Mouse (Mus musculus): ENCODE measurements around the gene Taz. TPM values are rescaled to one million over a fixed set of nuclear protein-coding genes. Genes with fewer than 3 reads are reported as not detected.

The Taz gene
- polyA plus RNA-seq, 1 experiment from 2014 or later = 90.3 TPM

DNA sequence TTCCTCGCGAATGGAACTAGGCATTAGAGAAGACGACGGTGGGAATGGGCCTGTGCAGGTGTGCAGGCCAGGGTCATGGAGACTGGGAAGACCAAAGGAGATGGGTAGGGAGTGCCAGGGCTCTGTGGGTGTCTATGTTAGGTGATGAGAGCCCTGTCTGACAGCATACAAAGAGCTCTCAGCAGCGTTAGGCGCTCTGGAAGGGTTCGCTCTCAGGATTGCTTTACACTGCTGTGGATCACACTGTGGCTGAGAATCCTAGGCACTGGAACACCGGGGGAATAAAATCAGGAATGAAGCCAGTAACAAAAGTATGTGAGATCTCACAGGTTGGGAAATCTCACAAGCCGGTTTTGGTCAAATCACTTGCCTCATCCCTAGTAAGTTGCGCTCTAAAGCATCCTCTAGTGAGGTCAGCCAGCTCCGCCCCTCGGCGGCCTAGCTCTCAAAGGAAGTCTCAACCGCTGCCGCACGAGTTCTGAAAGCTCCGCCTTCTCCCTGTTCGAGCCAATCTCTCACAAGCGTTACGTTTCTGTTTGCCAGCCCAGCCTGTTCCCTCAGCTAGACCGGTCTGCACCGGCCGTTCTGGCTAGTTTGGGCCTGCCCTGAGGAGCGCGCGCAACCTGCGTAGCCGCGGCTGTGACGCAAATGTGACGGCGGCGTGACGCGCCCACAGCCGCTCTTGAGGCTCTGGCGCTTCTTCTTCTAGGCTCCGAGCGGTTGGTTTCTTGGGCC is 27.4 kb upstream of the Taz start, which contains the start of gene Emd:
Gene Emd, plus strand, starts transcription at position 535 of the 735 bp plus-strand sequence.
- 21% methylated on average over 39 of the region's 39 CpGs for WGBS
- peak within 1 kb of the TSS; percentile 90 for H3K27ac ChIP-seq
- H3K9me3 ChIP-seq = no peaks in the 10 kb centered on the region
- H3K27me3 ChIP-seq (replicated peaks) = no peaks in the 10 kb centered on the region
- H3K4me3 ChIP-seq = peak within 1 kb of the TSS; percentile 61
- peaks cover 7% of the 10 kb centered on the region for H3K4me1 ChIP-seq
- ATAC-seq (replicated peaks) = peak; percentile 97
- H3K9ac ChIP-seq = peak within 1 kb of the TSS; percentile 67
- H3K36me3 ChIP-seq (replicated peaks) = no peaks in the 10 kb centered on the region; the same call in 1 of the 2 replicates
- peak within 1 kb of the TSS; percentile 64 for H3K4me2 ChIP-seq

DNA sequence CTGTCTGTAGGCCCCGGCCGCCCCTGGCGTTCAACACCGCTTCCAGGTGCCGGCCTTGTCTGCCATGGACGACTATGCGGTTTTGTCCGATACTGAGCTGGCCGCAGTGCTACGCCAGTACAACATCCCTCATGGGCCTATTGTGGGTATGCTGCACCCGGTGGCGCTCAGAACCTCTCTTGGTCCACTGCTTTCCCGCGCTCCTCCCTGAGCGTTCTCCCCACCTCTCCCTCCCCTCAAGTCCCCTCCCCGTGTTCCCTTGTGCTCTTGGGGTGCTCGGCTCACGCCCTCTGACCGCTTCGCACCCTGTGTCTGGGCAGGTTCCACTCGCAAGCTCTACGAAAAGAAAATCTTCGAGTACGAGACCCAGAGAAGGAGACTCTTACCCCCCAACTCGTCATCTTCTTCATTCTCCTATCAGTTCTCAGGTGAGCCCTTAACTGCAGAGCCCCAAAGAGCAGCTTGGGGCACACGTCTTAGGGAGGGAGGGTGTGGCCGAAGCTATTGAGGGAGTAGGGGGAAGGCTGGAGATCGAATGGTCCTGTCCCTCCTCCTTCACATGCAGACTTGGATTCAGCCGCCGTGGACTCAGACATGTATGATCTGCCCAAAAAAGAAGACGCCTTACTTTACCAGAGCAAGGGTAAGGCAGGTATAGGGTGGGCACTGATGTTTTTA is 26.7 kb upstream of the Taz start:
- peaks cover 7% of the 10 kb centered on the region for H3K4me1 ChIP-seq
- peak; percentile 34 for ATAC-seq (replicated peaks)
- H3K4me3 ChIP-seq = peak overlapping the region; percentile 61
- H3K4me2 ChIP-seq = peak overlapping the region; percentile 64
- H3K9ac ChIP-seq = peak overlapping the region; percentile 67
- peak overlapping the region; percentile 90 for H3K27ac ChIP-seq
- no peaks in the 10 kb centered on the region for H3K9me3 ChIP-seq
- WGBS = 30% methylated on average over 29 of the region's 31 CpGs
- no peaks in the 10 kb centered on the region for H3K27me3 ChIP-seq (replicated peaks)
- no peaks in the 10 kb centered on the region; the same call in 1 of the 2 replicates for H3K36me3 ChIP-seq (replicated peaks)

DNA sequence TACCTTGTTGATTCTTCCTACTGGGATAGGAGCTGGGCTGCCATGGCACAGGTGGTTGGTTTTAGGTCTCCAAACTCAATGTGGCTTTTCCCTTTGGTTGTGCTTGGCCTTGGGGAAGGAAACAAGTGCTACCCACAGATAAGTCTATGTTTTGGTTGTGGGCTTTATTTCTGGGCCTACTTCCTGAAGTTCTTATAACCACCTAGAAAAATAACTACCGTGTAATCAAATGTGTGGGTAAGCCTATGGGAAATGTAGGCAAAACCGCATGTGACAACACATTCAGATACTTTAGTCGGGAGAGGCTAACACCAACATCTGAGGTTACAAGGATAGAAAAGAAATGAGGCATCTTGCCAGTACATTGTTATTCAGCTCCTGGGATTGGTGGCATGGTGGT is 24.0 kb upstream of the Taz start:
- Histone ChIP-seq H3K27me3 (replicated peaks) (no peaks in the 10 kb centered on the region), H3K27ac (no peak overlapping the region), H3K9me3 (no peaks in the 10 kb centered on the region), H3K4me3 (no peak overlapping the region), H3K9ac (no peak overlapping the region), H3K4me1 (peaks cover 7% of the 10 kb centered on the region), H3K4me2 (no peak overlapping the region), H3K36me3 (replicated peaks) (no peaks in the 10 kb centered on the region; the same call in 1 of the 2 replicates)
- ATAC-seq (replicated peaks) = no peak
- 92% methylated on average over 3 of the region's 3 CpGs for WGBS

DNA sequence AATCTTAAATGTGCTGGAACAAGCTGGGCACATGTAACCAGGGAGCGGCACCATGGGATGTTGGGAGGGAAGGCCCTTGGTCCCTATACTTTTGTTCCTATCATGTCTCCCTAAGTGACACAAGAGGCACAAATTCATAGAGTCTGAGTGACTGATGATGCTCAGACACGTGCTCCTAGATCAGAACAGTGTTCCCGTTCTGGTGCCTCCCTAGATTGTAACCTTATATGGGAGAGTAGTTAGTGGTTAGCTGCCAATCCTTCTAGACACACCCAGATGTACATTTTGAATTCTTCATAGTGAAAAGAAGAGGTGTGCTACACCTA is 12.0 kb upstream of the Taz start:
- peak overlapping the region; percentile 47 for H3K4me3 ChIP-seq
- peak; percentile 49 for ATAC-seq (replicated peaks)
- H3K4me2 ChIP-seq = peak overlapping the region; percentile 53
- peak overlapping the region; percentile 46 for H3K9ac ChIP-seq
- WGBS = 28% methylated on average over 3 of the region's 3 CpGs
- peaks cover 11% of the 10 kb centered on the region; the same call in 1 of the 2 replicates for H3K4me1 ChIP-seq
- no peaks in the 10 kb centered on the region for H3K36me3 ChIP-seq (replicated peaks)
- H3K27me3 ChIP-seq (replicated peaks) = no peaks in the 10 kb centered on the region
- H3K9me3 ChIP-seq = no peaks in the 10 kb centered on the region
- peak overlapping the region; percentile 97 for H3K27ac ChIP-seq

DNA sequence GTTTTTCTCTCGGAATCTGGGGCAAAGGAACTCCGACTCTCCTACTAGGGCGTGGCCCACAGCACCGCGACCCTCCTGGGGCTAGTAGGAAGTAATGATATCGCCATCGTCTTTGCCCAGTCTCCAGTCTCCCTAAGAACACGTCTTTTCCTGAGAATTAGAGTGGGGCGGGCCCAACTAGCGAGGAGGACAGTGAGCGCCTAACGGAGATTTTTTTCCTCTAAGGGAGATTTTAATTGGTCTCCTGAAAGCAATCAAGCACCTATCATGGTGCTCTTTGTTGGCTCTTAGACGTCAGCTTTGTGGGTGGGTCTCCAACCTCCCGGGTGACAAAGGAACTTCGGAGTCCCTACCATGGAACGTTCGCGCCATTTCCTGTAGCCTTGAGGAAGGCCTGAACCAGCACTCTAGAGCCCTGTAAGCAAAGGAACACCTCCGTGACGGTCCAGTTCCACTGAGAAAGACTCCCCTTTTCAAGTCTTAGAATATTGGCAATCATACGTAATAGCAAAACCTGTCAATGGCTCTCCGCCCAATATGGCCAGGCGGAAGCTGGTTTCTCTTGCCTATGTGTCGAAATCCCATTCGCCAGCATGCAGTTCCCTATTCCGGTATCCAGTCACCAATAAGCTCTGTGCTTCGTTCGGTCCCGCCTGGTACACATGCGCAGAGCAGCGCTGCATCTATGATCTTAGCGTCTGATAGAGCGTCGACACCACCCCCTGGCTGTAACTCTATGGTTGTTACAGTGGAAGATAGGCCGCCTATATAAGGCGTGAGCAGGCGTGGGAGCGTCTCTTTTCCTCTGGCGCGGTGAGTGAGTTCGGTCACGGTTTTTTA is 11.4 kb upstream of the Taz start, which contains the start of gene Rpl10:
Gene Rpl10, plus strand, starts transcription at position 751 of the 840 bp plus-strand sequence.
- Histone ChIP-seq H3K4me2 (peak within 1 kb of the TSS; percentile 53), H3K9ac (peak within 1 kb of the TSS; percentile 65), H3K36me3 (replicated peaks) (no peaks in the 10 kb centered on the region), H3K27me3 (replicated peaks) (no peaks in the 10 kb centered on the region), H3K9me3 (no peaks in the 10 kb centered on the region), H3K4me3 (peak within 1 kb of the TSS; percentile 47), H3K27ac (peak within 1 kb of the TSS; percentile 97), H3K4me1 (peaks cover 11% of the 10 kb centered on the region; the same call in 1 of the 2 replicates)
- peak; percentile 96 for ATAC-seq (replicated peaks)
- WGBS = 28% methylated on average over 42 of the region's 42 CpGs

DNA sequence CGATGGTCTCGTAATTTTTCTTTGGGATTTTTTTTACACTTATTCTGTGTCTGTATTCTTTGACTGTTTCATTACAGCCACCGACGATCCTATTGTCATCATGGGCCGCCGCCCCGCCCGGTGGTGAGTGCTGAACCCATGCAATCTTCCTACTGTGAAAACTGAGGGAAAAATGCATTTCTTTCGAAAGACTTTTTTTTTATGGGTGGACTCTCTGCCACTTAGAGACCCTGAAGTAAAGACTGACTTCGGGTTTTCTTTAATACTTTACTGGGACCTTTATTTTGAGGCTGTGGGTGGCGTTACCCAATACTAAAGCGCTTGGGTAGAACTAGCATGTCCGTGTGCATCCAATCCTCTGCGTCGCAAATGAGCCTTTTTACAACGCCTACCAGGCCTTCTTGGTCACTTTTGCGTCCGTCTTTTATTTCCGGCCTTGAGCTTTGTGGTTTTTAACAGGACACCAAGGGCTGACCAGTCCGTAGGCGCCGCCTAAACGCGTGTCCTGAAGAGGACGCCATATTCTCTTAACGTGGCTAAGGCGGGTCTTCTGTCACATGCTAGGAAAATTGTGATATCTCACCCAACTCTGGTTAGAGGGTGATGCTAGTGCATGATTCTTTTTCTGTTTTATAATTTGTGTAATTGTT is 10.7 kb upstream of the Taz start:
- Histone ChIP-seq H3K27me3 (replicated peaks) (no peaks in the 10 kb centered on the region), H3K27ac (peak overlapping the region; percentile 55), H3K36me3 (replicated peaks) (no peaks in the 10 kb centered on the region), H3K4me3 (peak overlapping the region; percentile 47), H3K4me2 (peak overlapping the region; percentile 45), H3K9ac (peak overlapping the region; percentile 65), H3K4me1 (peaks cover 11% of the 10 kb centered on the region; the same call in 1 of the 2 replicates), H3K9me3 (no peaks in the 10 kb centered on the region)
- WGBS = 23% methylated on average over 27 of the region's 27 CpGs
- peak; percentile 13; the same call in 1 of the 2 replicates for ATAC-seq (replicated peaks)

DNA sequence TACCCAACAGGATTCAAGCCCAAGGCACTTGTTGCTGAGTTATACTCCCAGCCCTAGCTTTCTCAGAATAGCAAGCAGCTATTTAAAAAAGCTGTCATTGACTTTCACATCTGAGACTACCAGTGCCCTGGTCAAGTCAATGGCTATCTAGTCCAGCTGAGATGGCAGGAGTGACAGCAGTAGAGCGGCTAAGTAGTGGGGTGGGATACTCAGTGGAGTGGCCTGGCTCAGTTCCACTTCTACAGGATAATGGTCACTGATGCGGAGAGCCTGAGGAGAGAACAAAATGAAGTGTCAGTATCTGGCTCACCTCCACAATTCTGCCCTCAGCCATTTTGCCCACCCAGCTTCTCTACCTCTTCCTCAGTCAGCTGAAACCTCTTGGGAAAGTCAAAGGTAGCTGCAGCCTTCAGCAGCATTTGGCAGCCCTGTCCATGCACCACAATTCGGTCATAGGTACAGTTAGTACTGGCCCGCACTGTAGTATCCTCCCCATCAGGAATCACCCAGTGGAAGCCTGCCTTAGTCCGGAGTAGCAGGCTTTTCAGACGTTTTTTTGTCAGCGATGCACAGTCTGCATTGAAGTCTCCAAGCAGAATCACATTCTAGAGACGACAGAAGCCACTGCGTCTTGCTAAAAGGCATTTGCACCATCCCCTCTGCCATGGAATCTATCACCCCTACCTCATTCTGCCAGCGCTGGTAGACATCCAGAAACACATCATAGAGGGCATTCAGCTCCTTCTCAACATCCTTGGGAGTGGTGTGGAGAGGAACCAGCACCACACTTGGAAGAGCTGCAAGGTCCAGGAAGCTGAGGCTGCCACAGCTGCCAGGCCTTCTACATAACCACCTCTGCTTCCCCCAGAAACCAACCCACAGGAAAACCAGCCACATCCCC is 8.0 kb upstream of the Taz start:
- Histone ChIP-seq H3K4me1 (peaks cover 11% of the 10 kb centered on the region; the same call in 1 of the 2 replicates), H3K27me3 (replicated peaks) (no peaks in the 10 kb centered on the region), H3K9me3 (no peaks in the 10 kb centered on the region), H3K4me3 (no peak overlapping the region), H3K36me3 (replicated peaks) (no peaks in the 10 kb centered on the region), H3K9ac (no peak overlapping the region), H3K4me2 (no peak overlapping the region), H3K27ac (no peak overlapping the region; the same call in 1 of the 2 replicates)
- no peak for ATAC-seq (replicated peaks)
- 38% methylated on average over 10 of the region's 10 CpGs for WGBS

DNA sequence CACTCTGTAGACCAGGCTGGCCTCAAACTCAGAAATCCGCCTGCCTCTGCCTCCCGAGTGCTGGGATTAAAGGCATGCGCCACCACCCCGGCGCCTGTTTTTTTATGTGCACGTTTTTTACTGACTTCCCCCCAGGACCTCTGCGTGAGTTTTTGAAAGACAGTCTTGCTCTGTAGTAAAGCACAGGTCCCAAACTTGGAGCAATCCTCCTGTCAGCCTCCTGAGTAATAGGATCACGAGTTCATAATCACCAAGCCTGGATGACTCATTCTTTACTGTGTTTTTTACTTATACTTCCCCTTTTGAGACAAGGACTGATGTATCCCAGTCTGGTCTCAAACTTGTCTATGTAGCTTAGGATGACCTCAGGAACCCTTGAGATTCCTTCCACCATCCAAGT is 3.8 kb upstream of the Taz start:
- Histone ChIP-seq H3K4me2 (no peak overlapping the region), H3K9me3 (no peaks in the 10 kb centered on the region), H3K27ac (no peak overlapping the region), H3K4me1 (0 out of 2 replicates have a peak, but pooled peaks cover 6% of the 10 kb centered on the region), H3K36me3 (replicated peaks) (no peaks in the 10 kb centered on the region), H3K4me3 (no peak overlapping the region), H3K9ac (no peak overlapping the region), H3K27me3 (replicated peaks) (no peaks in the 10 kb centered on the region)
- no peak for ATAC-seq (replicated peaks)
- WGBS = 75% methylated on average over 8 of the region's 8 CpGs

DNA sequence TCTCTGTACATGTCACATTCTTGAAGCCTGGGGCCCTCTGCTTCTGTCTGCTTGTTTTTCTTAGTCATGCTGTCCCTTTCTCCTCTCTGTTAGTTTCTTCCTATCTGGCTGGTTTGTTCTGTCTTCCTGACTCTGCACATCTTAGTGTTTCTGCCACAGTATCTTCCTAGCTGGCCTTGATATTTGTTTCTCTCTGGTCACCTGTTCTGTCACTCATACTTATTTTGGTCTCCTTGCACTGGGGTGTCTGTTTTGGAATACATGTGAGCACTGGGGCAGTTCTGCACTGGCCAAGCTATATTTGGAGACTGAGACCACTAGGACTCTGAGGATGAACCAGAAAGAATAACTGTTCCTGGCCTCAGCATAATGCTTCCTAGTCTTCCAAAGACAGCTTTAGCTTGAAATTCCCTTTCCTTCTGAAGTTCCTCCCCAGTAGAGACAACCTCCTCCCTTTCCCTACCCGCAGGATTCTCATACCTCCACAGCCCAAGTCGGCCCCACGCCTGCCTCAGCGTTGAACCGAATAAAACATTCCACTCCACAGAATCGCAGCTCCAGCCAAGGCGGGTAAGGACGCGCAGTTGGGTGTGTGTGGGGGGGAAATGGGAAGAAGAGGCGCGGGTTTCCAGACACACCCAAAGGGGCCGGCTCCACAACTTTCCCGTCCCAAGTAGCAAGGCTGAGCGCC is 526 bp upstream of the Taz start:
- Histone ChIP-seq H3K9ac (peak overlapping the region; percentile 50), H3K4me1 (peaks cover 16% of the 10 kb centered on the region), H3K4me3 (peak overlapping the region; percentile 60), H3K27ac (peak overlapping the region; percentile 85; the same call in 1 of the 2 replicates), H3K4me2 (peak overlapping the region; percentile 72), H3K27me3 (replicated peaks) (no peaks in the 10 kb centered on the region), H3K36me3 (replicated peaks) (no peaks in the 10 kb centered on the region), H3K9me3 (no peaks in the 10 kb centered on the region)
- WGBS = 24% methylated on average over 14 of the region's 14 CpGs
- no peak for ATAC-seq (replicated peaks)

DNA sequence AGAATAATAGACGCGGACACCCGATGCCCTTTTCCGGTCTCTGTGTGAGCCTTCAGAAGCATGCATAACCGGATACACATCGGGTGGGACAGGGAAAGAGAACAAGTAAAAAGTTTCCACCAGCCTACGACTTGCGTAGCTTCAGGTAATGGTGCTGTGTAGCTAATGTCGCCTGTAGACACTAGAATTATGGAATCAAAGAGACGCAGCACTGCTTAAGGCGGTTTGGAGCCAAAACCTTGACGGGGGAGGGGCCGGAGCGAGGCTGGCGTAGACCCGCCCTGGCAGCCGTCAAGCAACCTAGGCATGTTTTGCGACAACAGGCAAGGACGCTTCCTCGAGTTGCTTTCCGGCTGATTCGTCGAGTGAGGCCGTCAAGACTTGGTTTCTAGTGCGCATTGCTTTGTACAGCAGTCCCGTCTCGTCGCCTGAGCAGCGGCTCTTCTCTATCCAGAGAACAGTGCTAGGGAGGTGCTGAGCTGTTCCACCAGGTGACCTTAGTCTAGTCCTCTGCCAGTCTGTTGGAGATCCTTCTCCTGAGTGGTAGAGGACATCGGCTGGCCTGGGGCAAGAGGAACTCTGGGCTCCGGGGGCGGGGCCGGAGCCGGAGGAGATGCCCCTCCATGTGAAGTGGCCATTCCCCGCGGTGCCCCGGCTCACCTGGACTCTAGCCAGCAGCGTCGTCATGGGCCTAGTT is 831 bp downstream of the Taz start:
- Histone ChIP-seq H3K9me3 (no peaks in the 10 kb centered on the region), H3K4me2 (peak overlapping the region; percentile 72), H3K4me3 (peak overlapping the region; percentile 60), H3K27me3 (replicated peaks) (no peaks in the 10 kb centered on the region), H3K4me1 (peaks cover 16% of the 10 kb centered on the region), H3K36me3 (replicated peaks) (no peaks in the 10 kb centered on the region), H3K9ac (peak overlapping the region; percentile 73), H3K27ac (peak overlapping the region; percentile 85)
- WGBS = 24% methylated on average over 39 of the region's 39 CpGs
- peak; percentile 86 for ATAC-seq (replicated peaks)

Measured in midbrain, embryonic 15.5 days (tissue).